Mouse (Mus musculus): ENCODE data around the gene Fchsd2.

GRCm38 (mm10) chr7:101070406-101070805 is 22.3 kb upstream of the Fchsd2 start:
- TF ChIP-seq POLR2A (IDR thresholded peaks at IDR 0.05; ENCODE audit: insufficient read depth, low read depth, low read length) = no peak
- TF ChIP-seq CTCF (IDR thresholded peaks at IDR 0.05; ENCODE audit: insufficient read depth, low read depth, low read length) = no peak
